Mouse (Mus musculus): ENCODE measurements around the gene Esr1. TPM values are rescaled to one million over a fixed set of nuclear protein-coding genes. Genes with fewer than 3 reads are reported as not detected.

Esr1 gene
- total RNA-seq, 2 experiments from 2014 or later = 28.7 to 32.2 TPM

DNA sequence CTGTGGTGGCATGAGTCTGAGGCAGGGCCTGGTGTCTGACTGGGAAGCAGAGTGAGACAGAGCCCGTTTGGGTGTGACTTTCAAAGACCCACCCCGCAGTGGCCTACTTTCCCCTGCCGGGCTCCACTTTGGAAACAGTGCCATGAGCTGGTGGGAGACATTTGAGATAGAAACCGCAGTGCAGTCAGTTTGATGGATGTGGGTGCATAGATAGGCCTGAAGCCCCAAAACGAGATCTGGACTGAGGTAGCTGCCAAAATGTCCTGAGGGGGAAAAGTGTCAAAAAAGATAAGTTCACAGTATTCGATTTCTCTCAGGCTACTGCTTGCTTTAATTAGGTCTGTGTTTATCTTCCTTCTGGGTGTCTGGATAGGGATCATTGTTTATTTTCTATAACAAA, 169.5 kb downstream of the Esr1 start:
- peak in 1 of 2 experiments; percentile 21 for DNase-seq
- intact Hi-C loops (cut with DNase I) = no loop called here

- intact Hi-C loops (cut with DNase I) = no loop called here
- DNase-seq = peak; percentile 11 to 21
Measured at GRCm38 (mm10) chr10:4787003-4787628, 175.7 kb downstream of the Esr1 start.

DNA sequence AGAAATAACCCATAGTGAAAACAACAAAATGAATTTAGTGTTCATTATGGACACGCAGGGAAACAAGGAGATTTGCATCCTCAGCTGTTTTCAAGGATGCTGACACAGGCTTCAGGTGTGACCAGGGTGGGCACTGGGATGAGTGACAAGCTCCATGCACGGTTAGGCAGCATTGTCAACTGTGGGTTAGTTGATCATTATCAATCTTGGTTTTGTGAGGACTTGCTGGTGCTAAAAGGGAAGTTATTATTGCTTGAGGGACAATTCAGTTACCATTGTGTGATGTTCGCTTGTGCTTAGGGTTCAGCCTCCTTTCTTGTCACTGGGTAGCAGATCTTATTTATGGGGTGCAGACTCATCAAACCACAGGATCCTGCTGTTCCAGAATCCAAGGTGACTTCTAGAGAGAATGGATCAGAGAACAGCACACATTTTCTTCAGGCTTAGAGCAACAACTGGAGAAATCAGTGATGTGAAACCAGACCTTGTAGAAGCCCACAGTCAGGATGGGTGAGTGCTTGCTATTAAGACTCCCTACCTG, 186.9 kb downstream of the Esr1 start:
- intact Hi-C loops (cut with DNase I) = no loop called here
- DNase-seq = no peak

- DNase-seq = no peak
Measured at GRCm38 (mm10) chr10:4824366-4824765, 213.0 kb downstream of the Esr1 start.

DNA sequence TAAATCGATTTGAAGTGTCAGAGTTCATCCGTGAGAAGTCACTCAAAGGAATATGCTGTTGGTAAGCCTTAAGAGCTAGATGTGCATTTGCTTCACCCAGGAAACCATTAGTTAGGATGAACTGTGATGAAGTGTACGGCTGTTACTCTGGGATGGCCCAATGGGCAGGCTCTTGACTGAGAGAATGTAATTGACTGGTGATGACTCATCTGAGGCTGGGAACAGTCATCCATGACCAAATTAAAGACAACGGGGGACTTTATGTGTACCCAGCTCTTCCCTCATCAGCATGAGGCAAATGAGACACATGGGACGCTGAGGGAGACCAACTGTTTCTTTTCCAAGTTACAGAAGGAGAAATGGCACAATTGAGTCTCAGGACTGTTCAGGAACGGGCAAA, 219.2 kb downstream of the Esr1 start:
- intact Hi-C loops (cut with DNase I) = no loop called here
- DNase-seq = no peak

More at GRCm38 (mm10) chr10:4824366-4824765, 213.0 kb downstream of the Esr1 start:
- intact Hi-C loops (cut with DNase I) = no loop called here

DNA sequence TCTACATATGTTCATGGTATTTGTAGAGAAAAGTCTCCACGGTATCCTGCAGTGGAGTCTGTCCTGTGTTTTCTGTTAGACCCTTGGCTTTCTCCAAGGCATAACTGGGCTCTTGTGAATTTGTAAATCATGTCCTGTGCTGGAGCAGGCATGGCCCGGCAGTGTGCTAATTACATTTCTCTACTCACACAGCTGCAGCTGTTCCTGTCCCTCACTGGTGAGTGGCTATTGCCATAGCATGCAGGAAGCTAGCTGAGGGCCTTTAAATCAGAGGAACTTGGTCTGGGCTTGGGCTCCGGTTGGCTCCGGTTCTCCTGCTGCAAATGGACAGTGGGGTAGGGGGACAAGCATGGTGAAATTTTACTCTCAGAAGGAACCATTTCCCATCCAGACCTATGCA, 226.7 kb downstream of the Esr1 start:
- no peak for DNase-seq
- intact Hi-C loops (cut with DNase I) = no loop called here

GRCm38 (mm10) chr10:4841039-4841438, 229.6 kb downstream of the Esr1 start:
- no peak for DNase-seq
- intact Hi-C loops (cut with DNase I) = no loop called here

DNA sequence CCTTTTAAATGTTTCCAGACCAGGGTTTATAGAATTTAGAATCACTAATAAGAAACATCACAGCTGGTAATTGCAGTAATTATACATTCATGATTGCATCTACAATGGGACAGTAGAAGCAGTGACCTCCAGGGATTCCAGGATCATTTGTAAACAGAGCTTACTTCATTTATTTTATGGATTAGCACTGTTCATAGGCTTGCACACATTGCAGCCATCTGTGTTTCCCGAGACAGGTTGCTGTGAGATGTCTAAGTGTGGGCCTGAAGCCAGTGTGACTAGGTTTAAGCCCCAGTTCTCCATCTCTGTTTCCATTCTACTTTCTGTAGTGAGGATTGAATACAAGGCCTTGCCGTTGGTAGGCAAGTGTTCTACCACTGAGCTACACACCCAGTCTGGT, 236.1 kb downstream of the Esr1 start:
- DNase-seq = no peak
- intact Hi-C loops (cut with DNase I) = no loop called here

DNA sequence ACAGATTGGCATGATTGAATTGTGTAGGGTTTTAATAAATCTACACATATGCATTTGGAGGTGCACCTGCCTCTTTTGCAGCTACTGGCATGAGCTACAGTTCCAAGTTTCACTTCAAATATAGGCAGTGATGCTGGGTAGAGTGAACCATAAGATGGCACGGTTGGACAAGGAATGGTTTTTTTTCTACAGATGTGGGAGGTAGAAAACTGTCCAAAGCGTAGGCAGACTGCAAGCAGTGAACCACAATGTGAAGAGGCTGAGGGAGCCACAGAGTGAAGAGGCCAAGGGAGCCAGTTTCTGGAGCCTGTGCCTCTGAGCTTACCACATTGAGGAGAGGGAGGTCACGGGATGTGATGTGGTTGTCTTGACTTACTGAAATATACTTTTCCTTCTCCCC, 238.5 kb downstream of the Esr1 start:
- no peak for DNase-seq
- intact Hi-C loops (cut with DNase I) = no loop called here

GRCm38 (mm10) chr10:4875076-4875737, 263.8 kb downstream of the Esr1 start:
- intact Hi-C loops (cut with DNase I) = no loop called here
- DNase-seq = no peak

- no peak for DNase-seq
- intact Hi-C loops (cut with DNase I) = no loop called here
Measured at GRCm38 (mm10) chr10:4881391-4881790, 270.0 kb downstream of the Esr1 start.

- no peak for DNase-seq
- intact Hi-C loops (cut with DNase I) = no loop called here
Measured at GRCm38 (mm10) chr10:4885506-4885905, 274.1 kb downstream of the Esr1 start.

GRCm38 (mm10) chr10:4885961-4886360, 274.6 kb downstream of the Esr1 start:
- DNase-seq = no peak
- intact Hi-C loops (cut with DNase I) = no loop called here

GRCm38 (mm10) chr10:4893475-4893874, 282.1 kb downstream of the Esr1 start:
- no peak for DNase-seq
- intact Hi-C loops (cut with DNase I) = no loop called here

- intact Hi-C loops (cut with DNase I) = no loop called here
- no peak for DNase-seq
Measured at GRCm38 (mm10) chr10:4897789-4898188, 286.4 kb downstream of the Esr1 start.

DNA sequence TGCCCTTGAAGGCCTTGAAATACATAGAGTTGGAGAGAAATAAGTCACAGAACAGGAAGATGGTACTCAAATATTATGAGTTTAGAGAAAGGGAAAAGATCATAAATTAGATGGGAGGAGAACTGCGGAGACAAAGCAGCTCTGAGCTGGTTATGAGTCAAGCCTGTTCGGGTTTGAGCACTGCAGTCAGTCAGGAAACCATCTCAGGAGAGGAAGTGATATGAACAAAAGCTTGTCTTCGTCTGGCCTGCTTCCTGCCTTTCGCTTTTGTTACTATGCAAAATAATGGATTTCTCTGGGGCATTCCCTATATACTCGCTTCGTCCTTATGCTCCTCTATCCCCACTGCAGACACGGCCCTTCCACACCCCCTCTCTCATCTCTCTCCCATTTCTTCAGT, 288.9 kb downstream of the Esr1 start:
- no peak for DNase-seq
- intact Hi-C loops (cut with DNase I) = no loop called here

- intact Hi-C loops (cut with DNase I) = no loop called here
- DNase-seq = no peak
Measured at GRCm38 (mm10) chr10:4909271-4909670, 297.9 kb downstream of the Esr1 start.

DNA sequence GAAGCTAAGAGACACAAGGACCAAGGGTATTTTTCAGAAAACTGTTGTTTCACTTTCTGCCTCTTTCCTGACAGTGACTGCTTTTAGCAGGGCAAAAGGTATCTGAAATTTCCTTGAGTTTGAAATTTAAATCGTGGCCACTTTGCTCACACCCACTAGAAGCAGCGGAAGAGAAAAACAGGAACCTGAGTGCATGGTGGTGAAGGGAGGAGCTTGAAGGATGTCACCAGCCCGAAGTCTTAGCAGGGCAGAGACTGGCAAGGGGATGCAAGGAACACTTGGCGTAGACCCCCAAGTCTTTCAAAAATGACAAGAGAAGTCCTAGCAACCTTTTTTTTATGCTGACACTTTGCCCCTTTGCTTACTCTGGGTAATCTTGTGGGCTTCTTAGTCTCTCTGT, 299.1 kb downstream of the Esr1 start:
- intact Hi-C loops (cut with DNase I) = no loop called here

GRCm38 (mm10) chr10:4919046-4919445, 307.7 kb downstream of the Esr1 start:
- intact Hi-C loops (cut with DNase I) = no loop called here

More for the DNA sequence above, 299.1 kb downstream of the Esr1 start:
- DNase-seq = no peak

DNA sequence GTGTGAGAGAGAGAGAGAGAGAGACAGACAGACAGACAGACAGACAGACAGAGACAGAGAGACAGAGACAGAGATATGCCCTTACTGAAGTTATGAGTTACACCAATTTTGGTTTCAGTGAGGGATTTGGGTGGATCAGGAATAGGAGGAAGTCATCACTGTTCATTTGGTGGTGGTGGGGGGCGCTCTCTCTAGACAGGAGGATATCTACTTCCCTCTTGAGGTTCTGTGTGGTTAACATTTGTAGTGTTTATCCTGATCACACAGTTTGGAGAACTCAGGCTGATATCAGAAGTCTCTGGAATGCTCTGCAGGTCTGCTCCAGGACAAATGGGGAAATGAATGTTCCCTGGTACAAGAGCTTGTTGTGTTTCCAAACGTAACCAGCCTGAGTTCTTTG, 312.2 kb downstream of the Esr1 start:
- intact Hi-C loops (cut with DNase I) = no loop called here
- no peak for DNase-seq

More at GRCm38 (mm10) chr10:4919046-4919445, 307.7 kb downstream of the Esr1 start:
- no peak for DNase-seq

- intact Hi-C loops (cut with DNase I) = no loop called here
- DNase-seq = no peak
Measured at GRCm38 (mm10) chr10:4924391-4924790, 313.0 kb downstream of the Esr1 start.

GRCm38 (mm10) chr10:4943148-4943547, 331.8 kb downstream of the Esr1 start:
- DNase-seq = no peak
- intact Hi-C loops (cut with DNase I) = no loop called here
